Mouse (Mus musculus): ENCODE measurements at regions not wholly inside any gene's neighbourhood (a gene's known extent, or its start where the extent isn't known, plus 50 kb on each side); places are given as distances from the start of the nearest gene placed in this dataset.

DNA sequence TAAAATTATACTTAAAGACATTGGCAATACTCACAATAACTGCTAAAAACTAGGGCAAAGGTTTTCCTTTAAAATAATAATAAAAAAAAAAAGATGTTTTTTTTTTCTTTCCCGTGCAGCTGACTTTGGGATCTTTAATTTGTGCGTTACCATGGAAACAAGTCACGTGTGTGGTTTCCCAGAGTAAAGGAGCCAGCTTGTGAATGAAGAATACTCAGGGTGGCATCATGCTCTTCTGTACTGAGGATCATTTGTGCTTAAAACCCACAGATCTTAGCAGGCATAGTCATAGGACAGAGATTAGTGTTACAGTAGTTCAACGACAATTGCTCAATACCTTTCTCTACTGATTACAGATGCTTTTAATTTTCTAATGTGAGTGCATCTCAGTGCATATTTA lies 189.1 kb downstream of the Wdr20rt start:
- TF ChIP-seq CTCF (IDR thresholded peaks at IDR 0.05; ENCODE audit: extremely low read depth, insufficient read depth, low read length) (no peak), POLR2A (IDR thresholded peaks at IDR 0.05; ENCODE audit: extremely low read depth, insufficient read depth, low read length) (no peak)
